Mouse (Mus musculus): Measurements from ENCODE around the gene Palm.

DNA sequence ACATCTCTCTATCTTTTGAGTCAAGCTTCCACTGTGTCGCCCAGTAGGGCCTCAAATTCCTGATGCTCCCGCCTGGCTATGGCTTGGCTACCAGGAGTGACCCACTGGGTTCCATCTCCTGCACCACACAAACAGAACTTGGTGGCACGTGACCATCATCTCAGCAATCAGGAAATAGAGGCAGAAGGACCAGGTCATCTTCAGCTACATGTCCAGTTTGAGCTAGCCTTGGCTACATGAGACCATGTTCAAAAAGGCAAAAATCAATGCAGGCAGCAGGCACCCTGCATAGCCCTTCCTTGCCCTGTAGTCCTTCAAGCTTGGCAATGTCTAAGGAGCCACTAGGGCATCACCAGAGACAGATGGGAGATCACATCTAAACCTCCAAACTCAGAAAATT lies 46.7 kb downstream of the Palm start:
- TF ChIP-seq POLR2A (IDR thresholded peaks at IDR 0.05; ENCODE audit: insufficient read depth, low read length), result no peak
- TF ChIP-seq CTCF (IDR thresholded peaks at IDR 0.05; ENCODE audit: low read depth, low read length), result no peak

All from ES-Bruce4 (cell line).